Mouse (Mus musculus) limb, embryonic 12.5 days (tissue): ENCODE results near the gene Auts2. TPM values are rescaled to one million over a fixed set of nuclear protein-coding genes. Genes with fewer than 3 reads are reported as not detected.

ENCODE experiments used
- ATAC-seq: fragments of 200-750 bp; cut with Nextera tagmentation; 2 replicates; pipeline ENCODE4 v1.8.0; 2017; ENCODE audit warnings: low read depth, moderate TSS enrichment; ENCODE audit not compliant: insufficient number of reproducible peaks, insufficient read depth, low FRiP score, low TSS enrichment
- H3K27ac ChIP-seq: fragments of 300-500 bp; sonication (generic); 2 replicates; pipeline ENCODE4 v1.5.1; 2016; ENCODE audit warnings: mild to moderate bottlenecking, moderate library complexity
- H3K27me3 ChIP-seq: fragments of 300-500 bp; sonication (generic); 2 replicates; pipeline ENCODE4 v1.6.1; 2016; ENCODE audit warnings: mild to moderate bottlenecking, moderate library complexity
- H3K36me3 ChIP-seq: fragments of 300-500 bp; sonication (generic); 2 replicates; pipeline ENCODE4 v1.6.1; 2016; ENCODE audit warnings: mild to moderate bottlenecking, moderate library complexity
- H3K4me1 ChIP-seq: fragments of 300-500 bp; sonication (generic); replicated peaks from 2 replicates; pipeline ENCODE4 v1.6.1; 2016
- H3K4me2 ChIP-seq: fragments of 300-500 bp; sonication (generic); 2 replicates; pipeline ENCODE4 v1.6.1; 2016; ENCODE audit warnings: mild to moderate bottlenecking, moderate library complexity
- H3K4me3 ChIP-seq: fragments of 300-500 bp; sonication (generic); replicated peaks from 2 replicates; pipeline ENCODE4 v1.5.1; 2016; ENCODE audit warnings: mild to moderate bottlenecking
- H3K9ac ChIP-seq: fragments of 300-500 bp; sonication (generic); replicated peaks from 2 replicates; pipeline ENCODE4 v1.6.1; 2016; ENCODE audit warnings: mild to moderate bottlenecking, moderate library complexity
- H3K9me3 ChIP-seq: fragments of 300-500 bp; sonication (generic); 2 replicates; pipeline ENCODE4 v1.6.1; 2016; ENCODE audit warnings: mild to moderate bottlenecking, moderate library complexity
- WGBS: fragments of 180-500 bp; shearing (Covaris S2); methylation state at CpG from one replicate; pipeline ENCODE4 v1.1.7; 2016; 5-methylcytosine and 5-hydroxymethylcytosine counted together
- polyA plus RNA-seq: library from polyadenylated mRNA; unstranded; fragments of >200 nt; fragmentation: Nextera tagmentation; extraction: Ambion mirVana; gene quantifications from 2 replicates; pipeline ENCODE4 v1.2.1, GENCODE M21; 2016

Auts2 gene
- polyA plus RNA-seq, 1 experiment from 2014 or later, result 66.4 TPM

GRCm38 (mm10) chr5:132029638-132030037 is 513.5 kb downstream of the Auts2 start:
- no peak overlapping the region for H3K4me2 ChIP-seq
- H3K9ac ChIP-seq, result no peak overlapping the region
- no peaks in the 10 kb centered on the region for H3K27me3 ChIP-seq
- peaks cover 11% of the 10 kb centered on the region; the same call in 1 of the 2 replicates for H3K4me1 ChIP-seq
- H3K36me3 ChIP-seq, result no peaks in the 10 kb centered on the region
- no peak for ATAC-seq
- no peak overlapping the region for H3K4me3 ChIP-seq
- no peak overlapping the region for H3K27ac ChIP-seq
- 84% methylated on average over 11 of the region's 11 CpGs for WGBS
- no peaks in the 10 kb centered on the region for H3K9me3 ChIP-seq

DNA sequence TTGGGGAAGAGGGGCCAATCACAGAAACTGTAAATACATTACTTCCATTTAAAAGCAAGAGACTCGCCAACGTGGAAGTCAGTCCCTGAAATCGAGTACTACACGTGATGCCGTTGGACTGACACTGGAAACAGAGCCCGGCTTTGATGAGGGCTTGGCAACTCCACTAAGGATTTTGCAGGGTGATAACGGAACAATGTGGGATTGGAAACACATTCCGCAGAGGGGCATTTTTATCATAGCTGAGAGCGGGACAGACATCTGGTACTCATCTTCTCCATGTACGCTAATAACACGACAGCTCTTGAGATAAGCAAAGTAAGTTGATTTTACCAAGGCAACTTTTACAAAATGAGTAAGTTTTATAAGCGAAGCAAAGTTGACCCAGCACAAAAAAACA is 514.1 kb downstream of the Auts2 start:
- H3K27ac ChIP-seq, result no peak overlapping the region
- H3K4me1 ChIP-seq, result peaks cover 11% of the 10 kb centered on the region; the same call in 1 of the 2 replicates
- H3K9me3 ChIP-seq, result no peaks in the 10 kb centered on the region
- H3K4me2 ChIP-seq, result no peak overlapping the region
- H3K27me3 ChIP-seq, result no peaks in the 10 kb centered on the region
- H3K9ac ChIP-seq, result no peak overlapping the region
- no peak for ATAC-seq
- 49% methylated on average over 12 of the region's 12 CpGs for WGBS
- no peak overlapping the region for H3K4me3 ChIP-seq
- H3K36me3 ChIP-seq, result no peaks in the 10 kb centered on the region

DNA sequence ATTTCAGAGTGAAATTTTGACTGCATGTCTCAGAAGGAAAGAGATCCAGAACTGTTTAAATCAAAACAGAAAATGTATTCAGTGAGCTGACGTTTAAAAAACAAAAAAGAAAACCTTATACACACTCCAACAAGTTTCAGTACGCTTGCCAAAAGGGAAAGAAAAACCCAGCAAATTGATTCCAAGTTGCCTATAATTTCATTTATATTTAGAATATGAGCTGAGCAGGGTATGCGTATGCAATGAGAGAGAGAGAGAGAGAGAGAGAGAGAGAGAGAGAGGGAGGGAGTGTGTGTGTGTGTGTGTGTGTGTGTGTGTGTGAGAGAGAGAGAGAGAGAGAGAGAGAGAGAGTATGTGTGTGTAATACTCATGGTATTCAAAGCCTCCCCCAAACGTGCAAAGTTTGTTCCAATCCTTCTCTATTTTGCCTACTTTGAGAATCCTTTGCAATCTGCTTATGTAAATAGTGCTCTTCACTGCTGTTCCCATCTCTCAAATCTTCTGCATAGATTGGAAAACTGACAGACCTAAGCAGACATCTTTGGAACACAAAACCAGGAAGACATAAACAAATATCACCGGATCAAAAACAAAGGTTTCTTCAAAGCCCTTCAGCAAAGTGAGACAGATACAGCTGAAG is 515.2 kb downstream of the Auts2 start:
- no peaks in the 10 kb centered on the region for H3K36me3 ChIP-seq
- H3K4me1 ChIP-seq, result peaks cover 11% of the 10 kb centered on the region; the same call in 1 of the 2 replicates
- no peak overlapping the region for H3K4me3 ChIP-seq
- H3K27me3 ChIP-seq, result no peaks in the 10 kb centered on the region
- H3K9ac ChIP-seq, result no peak overlapping the region
- no peak for ATAC-seq
- no peak overlapping the region for H3K27ac ChIP-seq
- no peaks in the 10 kb centered on the region for H3K9me3 ChIP-seq
- WGBS, result 80% methylated on average over 5 of the region's 5 CpGs
- H3K4me2 ChIP-seq, result no peak overlapping the region

DNA sequence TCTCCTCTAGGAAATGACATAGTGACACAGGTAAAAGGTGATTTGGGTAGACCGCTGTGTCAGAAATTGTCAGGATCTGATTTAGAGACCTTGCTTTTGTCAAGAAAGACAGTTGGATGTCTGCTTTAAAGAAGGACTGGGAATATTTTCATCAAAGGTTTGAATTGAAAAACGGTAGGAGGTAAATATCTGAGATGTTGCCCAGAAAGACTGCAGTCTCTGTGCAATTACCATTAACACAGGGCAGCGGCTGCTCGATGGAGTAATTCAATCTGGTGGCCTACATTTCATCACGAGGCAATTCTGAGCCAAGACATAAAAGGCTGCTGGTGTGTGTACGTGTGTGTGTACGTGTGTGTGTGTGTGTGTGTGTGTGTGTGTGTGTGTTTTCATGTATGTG is 529.8 kb downstream of the Auts2 start:
- no peak for ATAC-seq
- H3K4me2 ChIP-seq, result no peak overlapping the region
- no peak overlapping the region for H3K27ac ChIP-seq
- WGBS, result 75% methylated on average over 7 of the region's 7 CpGs
- no peak overlapping the region for H3K4me3 ChIP-seq
- H3K27me3 ChIP-seq, result no peaks in the 10 kb centered on the region
- no peaks in the 10 kb centered on the region for H3K9me3 ChIP-seq
- H3K4me1 ChIP-seq, result peaks cover 19% of the 10 kb centered on the region
- H3K9ac ChIP-seq, result no peak overlapping the region
- no peaks in the 10 kb centered on the region for H3K36me3 ChIP-seq

DNA sequence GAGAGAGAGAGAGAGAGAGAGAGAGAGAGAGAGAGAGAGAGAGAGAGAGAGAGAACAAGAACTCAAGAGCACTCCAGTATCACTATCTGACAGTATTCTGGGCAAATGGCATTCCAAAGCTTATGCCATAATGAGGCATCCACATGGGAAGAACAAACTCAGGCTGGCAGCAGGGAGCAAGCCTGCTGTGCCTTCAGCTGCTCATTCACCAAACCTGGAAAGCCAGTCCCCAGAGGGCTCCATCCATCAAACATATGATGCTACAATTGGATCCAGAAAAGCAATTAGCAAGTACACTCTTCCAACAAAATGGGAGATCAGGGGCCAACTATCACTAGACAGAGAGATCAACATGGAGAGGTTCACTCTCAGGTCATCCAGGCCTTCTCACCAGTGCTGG is 531.3 kb downstream of the Auts2 start:
- no peak overlapping the region for H3K4me3 ChIP-seq
- no peak for ATAC-seq
- no peaks in the 10 kb centered on the region for H3K9me3 ChIP-seq
- peaks cover 19% of the 10 kb centered on the region for H3K4me1 ChIP-seq
- H3K4me2 ChIP-seq, result no peak overlapping the region
- H3K36me3 ChIP-seq, result no peaks in the 10 kb centered on the region
- no peaks in the 10 kb centered on the region for H3K27me3 ChIP-seq
- H3K9ac ChIP-seq, result no peak overlapping the region
- H3K27ac ChIP-seq, result no peak overlapping the region

DNA sequence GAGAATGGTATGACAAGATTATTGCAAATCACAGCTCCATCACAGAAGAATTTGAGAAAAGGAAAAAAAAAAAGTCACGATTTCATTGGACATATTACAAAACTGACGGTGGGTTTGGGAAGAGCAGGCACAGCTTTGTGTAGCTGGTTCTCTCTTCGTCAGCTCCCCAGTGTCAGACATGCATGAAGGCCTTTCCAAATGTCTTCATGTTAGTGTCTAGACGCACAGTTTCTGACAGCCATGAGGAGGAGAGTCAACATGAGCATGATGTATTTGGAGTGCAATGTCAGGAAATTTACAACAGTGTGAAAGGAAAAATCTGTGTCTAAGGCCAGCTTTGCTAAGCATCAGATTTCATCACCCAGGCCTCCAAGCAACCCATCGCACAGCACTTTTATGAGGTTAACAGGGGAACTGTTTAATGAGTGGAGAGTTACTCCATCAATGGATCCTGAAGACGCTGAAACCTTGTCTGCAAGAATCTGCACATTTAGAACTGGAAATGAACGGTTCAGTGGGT is 534.4 kb downstream of the Auts2 start:
- ATAC-seq, result no peak
- H3K27me3 ChIP-seq, result no peaks in the 10 kb centered on the region
- no peak overlapping the region for H3K4me3 ChIP-seq
- H3K9me3 ChIP-seq, result no peaks in the 10 kb centered on the region
- H3K27ac ChIP-seq, result 0 out of 2 replicates have a peak overlapping the region, but pooled peaks have one; percentile 2
- peaks cover 19% of the 10 kb centered on the region for H3K4me1 ChIP-seq
- H3K9ac ChIP-seq, result no peak overlapping the region
- H3K4me2 ChIP-seq, result no peak overlapping the region
- WGBS, result 37% methylated on average over 7 of the region's 7 CpGs
- no peaks in the 10 kb centered on the region for H3K36me3 ChIP-seq

- 83% methylated on average over 4 of the region's 4 CpGs for WGBS
- no peak for ATAC-seq
- no peak overlapping the region for H3K27ac ChIP-seq
Measured at GRCm38 (mm10) chr5:132007907-132008306, 535.2 kb downstream of the Auts2 start.

DNA sequence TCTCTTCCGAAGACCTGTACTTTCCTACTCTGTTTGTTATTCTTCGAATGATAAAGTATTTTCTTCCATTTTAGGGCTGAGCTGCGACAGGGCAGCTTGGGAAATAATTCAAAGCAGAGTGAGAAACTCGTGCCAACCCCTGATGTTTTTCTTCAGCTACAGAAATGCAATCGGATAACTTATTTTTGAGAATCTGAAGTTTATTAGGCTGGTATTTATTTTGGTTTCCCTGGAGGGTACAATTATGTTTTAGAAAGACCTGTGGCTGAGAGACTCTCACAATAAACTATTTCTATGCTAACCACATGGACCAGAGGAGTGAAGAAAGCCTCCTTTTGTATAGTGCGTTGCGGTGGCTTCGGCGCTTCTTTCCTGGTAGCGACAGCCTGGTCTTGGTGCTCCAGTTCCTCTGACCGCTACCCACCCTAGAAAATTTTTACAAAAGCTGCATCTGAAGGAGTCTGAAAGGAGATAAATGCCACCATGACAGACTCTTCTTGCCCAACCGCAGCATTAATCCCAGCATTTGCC is 550.4 kb downstream of the Auts2 start:
- Histone ChIP-seq H3K36me3 (no peaks in the 10 kb centered on the region), H3K4me3 (no peak overlapping the region), H3K4me2 (peak overlapping the region; percentile 26; the same call in 1 of the 2 replicates), H3K9me3 (no peaks in the 10 kb centered on the region), H3K27me3 (no peaks in the 10 kb centered on the region), H3K9ac (no peak overlapping the region), H3K27ac (peak overlapping the region; percentile 80), H3K4me1 (peaks cover 31% of the 10 kb centered on the region)
- no peak for ATAC-seq
- WGBS, result 67% methylated on average over 12 of the region's 12 CpGs

More at GRCm38 (mm10) chr5:132007907-132008306, 535.2 kb downstream of the Auts2 start:
- Histone ChIP-seq H3K4me1 (peaks cover 19% of the 10 kb centered on the region), H3K9me3 (no peaks in the 10 kb centered on the region), H3K9ac (no peak overlapping the region), H3K27me3 (no peaks in the 10 kb centered on the region), H3K36me3 (no peaks in the 10 kb centered on the region), H3K4me3 (no peak overlapping the region), H3K4me2 (no peak overlapping the region)

- H3K4me2 ChIP-seq, result peak overlapping the region; percentile 26; the same call in 1 of the 2 replicates
- no peak overlapping the region for H3K9ac ChIP-seq
- 79% methylated on average over 6 of the region's 6 CpGs for WGBS
- no peak overlapping the region for H3K4me3 ChIP-seq
- peaks cover 31% of the 10 kb centered on the region for H3K4me1 ChIP-seq
- no peaks in the 10 kb centered on the region for H3K27me3 ChIP-seq
- H3K9me3 ChIP-seq, result no peaks in the 10 kb centered on the region
- H3K36me3 ChIP-seq, result no peaks in the 10 kb centered on the region
- peak overlapping the region; percentile 80 for H3K27ac ChIP-seq
- ATAC-seq, result no peak
Measured at GRCm38 (mm10) chr5:131992268-131992667, 550.9 kb downstream of the Auts2 start.

DNA sequence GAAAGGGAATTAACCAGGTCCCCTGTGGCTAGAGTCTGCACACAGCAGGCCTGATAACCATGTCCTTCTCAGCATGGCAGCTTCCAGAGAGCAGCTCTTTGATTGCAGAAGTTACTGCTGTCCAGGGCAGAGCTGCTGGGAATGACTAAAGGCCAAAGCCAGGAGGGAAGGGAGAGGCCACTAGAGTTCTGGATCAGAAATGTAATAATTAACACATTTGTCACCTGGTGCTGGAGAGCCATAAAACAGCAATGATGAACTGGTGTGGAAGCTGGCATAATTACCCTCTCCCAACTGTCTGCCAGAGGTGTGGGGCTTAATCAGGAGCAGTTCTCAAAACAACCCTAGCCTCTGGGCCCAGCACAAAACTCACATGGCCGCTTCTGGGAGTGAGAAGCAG is 552.6 kb downstream of the Auts2 start:
- Histone ChIP-seq H3K9me3 (no peaks in the 10 kb centered on the region), H3K27ac (no peak overlapping the region)

DNA sequence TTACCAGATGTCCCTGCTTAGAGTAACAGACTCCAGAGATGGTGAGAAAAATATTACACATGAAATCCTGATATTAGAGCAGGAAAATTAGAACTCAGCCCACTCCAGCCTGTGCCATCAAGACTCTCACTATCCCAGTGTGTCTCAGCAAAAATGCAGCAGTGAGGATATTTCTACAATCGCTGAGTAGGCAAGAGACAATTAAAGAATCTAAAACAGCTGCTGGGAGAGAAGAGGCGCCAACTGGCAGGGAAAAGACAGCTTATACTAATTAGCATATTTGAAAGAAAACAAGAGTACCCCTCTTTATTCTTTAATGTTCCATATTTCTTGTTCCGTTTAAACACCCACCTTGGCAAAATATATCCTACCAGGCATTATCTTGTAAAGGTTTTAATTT is 561.7 kb downstream of the Auts2 start:
- WGBS, result 79% methylated on average over 3 of the region's 3 CpGs
- H3K4me3 ChIP-seq, result no peak overlapping the region
- no peak overlapping the region for H3K27ac ChIP-seq
- ATAC-seq, result no peak
- H3K9ac ChIP-seq, result no peak overlapping the region
- H3K4me2 ChIP-seq, result no peak overlapping the region
- H3K27me3 ChIP-seq, result no peaks in the 10 kb centered on the region
- H3K4me1 ChIP-seq, result peaks cover 11% of the 10 kb centered on the region
- H3K9me3 ChIP-seq, result no peaks in the 10 kb centered on the region
- no peaks in the 10 kb centered on the region for H3K36me3 ChIP-seq

More for the DNA sequence above, 552.6 kb downstream of the Auts2 start:
- Histone ChIP-seq H3K4me1 (peaks cover 31% of the 10 kb centered on the region), H3K36me3 (no peaks in the 10 kb centered on the region), H3K27me3 (no peaks in the 10 kb centered on the region), H3K4me2 (no peak overlapping the region), H3K9ac (no peak overlapping the region), H3K4me3 (no peak overlapping the region)
- WGBS, result 30% methylated on average over 1 of the region's 1 CpGs
- no peak for ATAC-seq
